Mouse (Mus musculus) natural killer cell, adult 2 months (primary cell): ENCODE measurements around the gene Tm4sf5.
"Not testable (repeated sequence)": the region's sequence is repeated elsewhere in the genome, so short reads cannot be mapped to it uniquely, and the experiment has no call there.

ENCODE experiments used
- DNase-seq, 2 experiments: peaks; one replicate each; pipeline ENCODE4 v3.0.0; 2022; ENCODE audit warnings: low spot score in 2 of 2

The Tm4sf5 gene

DNA sequence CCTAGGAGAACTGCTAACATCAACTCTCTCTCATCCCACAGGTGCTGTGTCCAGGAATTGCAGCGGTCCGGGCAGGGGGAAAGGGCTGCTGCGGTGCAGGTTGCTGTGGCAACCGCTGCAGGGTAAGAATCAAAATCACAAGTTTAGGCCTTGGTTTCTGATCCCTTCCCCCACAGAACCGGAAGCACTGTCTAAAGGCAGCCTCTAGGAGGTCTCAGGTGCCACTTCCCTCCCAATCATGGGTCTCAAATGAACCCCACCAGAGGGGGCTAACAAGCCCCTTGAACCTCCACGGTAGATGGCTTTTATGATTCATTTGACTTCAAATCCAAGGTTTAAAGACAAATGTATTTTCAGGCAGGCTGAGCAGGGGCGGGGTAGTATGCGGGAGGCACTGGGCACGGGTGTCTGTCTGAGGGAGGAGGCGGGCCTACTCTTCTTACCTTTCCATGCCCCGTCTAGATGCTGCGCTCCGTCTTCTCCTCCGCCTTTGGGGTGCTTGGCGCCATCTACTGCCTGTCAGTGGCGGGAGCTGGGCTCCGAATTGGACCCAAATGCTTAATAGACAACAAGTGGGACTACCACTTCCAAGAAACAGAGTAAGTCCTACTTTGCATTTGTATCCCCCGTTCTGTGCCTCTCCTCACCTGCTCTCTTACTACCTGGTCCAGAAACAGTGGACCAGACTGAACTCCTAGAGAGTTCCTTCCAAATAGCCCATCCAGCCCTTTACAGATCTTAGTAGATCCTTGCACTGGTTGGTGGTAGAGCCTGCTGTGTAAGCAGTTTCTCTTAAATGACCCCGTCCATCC lies 4.9 kb downstream of the Tm4sf5 start:
- DNase-seq = peak; percentile 33 to 58

DNA sequence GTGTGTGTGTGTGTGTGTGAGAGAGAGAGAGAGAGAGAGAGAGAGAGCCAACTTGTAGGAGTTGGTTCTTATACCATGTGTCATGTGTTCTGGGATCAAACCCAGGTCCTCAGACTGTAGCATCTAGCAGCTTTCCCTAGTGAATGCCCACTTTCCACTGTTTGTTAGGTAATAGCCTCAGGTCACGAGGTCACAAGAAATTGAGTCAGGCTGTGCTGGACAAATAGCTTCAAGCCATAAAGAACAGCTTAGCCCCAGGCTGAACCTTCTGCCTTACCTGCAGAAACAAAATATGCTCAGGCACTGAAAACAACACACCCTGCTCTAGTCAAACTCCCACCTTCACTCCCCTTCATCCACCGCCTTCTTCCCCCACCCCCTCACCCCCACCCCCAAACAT lies 6.2 kb downstream of the Tm4sf5 start:
- DNase-seq = no peak

DNA sequence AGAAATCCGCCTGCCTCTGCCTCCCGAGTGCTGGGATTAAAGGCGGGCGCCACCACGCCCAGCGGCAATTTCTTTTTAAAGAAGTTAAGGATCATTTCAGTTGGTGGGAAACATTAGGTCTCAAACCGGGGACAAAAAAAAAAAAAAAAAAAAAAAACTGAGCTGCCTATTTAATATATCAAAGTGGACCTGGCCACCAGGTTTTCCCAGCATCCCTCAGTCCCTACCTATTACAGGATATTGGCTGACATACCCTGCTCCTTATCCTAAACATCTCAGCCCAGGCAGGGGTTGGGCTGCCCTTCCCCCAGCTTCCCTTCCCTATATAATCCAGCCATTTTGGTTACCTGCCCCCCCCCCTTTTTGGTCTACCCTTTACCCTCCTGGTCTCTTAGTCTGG lies 6.8 kb downstream of the Tm4sf5 start:
- DNase-seq = no peak

DNA sequence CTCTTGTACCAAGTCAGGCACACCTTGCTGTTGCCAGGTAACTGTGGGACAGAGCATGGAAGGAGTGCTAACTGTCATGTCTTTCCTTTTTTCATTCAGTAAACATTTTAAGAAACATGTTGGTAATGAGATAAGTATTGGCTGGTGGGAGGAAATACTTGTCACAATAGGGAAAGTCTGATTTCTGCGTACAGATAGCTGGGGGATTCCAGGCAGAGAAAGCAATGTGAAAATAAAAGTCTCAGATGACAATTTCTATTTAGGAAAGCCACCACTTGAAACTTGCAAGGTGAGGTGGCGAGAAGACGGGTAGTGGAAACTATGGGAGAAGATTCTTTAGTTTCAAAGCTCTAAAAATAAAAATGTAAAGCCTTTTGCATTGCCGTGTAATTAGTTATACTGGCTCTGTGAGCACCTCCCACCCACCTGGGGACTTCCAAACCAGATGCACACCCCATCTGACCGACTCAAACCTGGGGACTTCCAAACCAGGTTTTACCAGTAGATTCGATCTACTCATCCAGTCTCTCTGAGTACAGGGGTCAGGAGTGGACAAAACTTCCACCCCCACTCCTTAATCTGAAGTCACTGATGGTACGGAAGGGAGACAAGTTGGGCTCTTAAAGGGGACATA lies 7.8 kb downstream of the Tm4sf5 start:
- no peak for DNase-seq

DNA sequence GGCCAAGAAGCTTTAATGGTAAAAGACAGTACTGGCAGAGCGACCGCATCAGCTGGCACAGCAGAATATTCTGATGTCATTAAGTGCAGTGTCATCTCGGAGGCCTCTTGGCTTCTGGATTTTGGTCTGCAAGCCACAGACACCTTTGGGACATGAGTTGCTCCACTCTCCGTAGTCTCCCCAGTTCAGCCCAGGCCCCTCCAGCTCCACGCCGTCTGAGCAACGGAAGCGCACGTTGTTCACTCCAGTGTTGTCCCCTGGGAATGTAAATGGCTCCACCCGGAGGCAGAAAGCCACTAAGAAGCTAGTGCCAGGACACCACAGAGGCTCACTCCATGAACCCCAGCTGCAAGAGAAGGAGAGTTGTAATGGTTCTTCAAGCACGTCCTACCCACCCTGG lies 8.5 kb downstream of the Tm4sf5 start:
- DNase-seq = no peak

DNA sequence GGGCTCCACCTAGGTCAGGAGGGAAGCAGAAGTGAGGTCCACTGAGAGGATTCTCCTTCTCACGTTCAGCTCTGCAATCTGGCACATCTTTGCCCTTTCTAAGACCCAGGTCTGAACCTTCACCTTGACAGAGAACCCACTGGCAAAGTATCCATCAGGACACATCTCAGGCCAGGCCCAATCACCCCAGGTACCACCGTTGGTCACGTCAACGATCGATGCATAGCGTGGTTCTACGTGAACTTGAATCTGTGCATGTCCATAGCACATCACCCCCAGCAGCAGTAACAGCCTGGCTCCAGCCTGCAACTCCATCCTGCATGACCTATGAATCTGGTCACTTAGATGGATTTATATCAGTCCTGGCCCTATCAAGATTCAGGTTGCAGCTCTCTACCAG lies 9.2 kb downstream of the Tm4sf5 start, which contains the start of gene Vmo1:
Vmo1 (minus strand) TSS at position 329 of the 400 bp plus-strand sequence.
- DNase-seq = no peak

DNA sequence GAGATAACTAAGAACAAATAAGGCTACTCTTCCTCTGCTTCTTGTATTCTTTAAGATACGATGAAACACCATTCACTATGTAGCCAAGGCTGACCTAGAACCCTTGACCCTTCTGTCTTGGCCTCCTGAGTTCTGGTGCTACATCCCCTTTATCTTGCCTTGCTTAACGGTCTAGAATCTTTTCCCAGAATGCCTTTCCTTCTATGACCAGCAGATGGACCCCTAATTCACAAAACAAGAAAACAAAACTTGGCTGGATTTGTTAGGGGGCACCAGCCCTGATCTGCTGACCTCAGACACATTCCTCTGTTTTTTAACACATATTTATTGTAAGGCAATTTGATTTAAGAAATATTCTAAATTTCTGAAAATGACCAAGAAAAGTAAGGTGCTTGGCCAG lies 11.3 kb downstream of the Tm4sf5 start:
- peak; percentile 24 to 43 for DNase-seq

DNA sequence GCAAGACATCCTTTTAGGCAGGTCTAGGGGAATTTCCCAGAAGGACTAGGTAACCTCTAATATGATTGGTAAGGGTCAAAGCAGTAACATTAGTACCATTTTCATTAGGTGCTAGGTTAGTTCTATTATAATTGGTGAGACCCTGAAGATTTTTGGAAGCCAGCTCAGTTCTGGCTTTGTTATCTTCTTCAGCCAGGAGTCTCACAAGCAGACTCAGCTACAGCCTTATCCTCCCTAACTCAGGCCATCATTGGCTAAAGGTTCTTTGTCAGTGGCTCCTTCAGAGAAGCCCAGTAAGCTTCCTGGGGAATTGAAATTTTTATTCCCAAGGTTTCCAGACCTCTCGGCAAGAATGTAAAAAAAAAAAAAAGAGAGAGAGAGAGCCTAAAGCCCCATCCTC lies 13.4 kb downstream of the Tm4sf5 start:
- no peak for DNase-seq

DNA sequence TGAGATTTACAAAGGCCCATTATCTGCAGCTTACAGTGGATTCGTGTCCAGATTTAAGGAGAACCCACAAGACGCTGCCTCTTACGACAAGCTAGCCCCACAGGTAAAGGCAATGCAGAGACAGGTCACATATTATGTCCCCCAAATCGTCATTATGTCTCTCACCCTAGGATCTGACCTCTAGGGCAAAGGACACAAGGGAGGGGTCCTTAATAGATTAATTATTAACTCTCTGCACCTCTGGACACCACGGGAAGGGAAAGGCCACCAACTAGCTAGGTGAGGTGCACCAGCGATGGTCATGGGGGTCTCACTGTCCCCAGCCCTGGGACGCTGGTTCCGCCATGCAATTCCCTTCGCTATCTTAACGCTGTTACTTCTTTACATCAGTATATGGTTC lies 13.9 kb downstream of the Tm4sf5 start, which contains the start of gene Gltpd2:
Gltpd2 (plus strand) TSS at position 274 of the 400 bp plus-strand sequence.
- DNase-seq = no peak

DNA sequence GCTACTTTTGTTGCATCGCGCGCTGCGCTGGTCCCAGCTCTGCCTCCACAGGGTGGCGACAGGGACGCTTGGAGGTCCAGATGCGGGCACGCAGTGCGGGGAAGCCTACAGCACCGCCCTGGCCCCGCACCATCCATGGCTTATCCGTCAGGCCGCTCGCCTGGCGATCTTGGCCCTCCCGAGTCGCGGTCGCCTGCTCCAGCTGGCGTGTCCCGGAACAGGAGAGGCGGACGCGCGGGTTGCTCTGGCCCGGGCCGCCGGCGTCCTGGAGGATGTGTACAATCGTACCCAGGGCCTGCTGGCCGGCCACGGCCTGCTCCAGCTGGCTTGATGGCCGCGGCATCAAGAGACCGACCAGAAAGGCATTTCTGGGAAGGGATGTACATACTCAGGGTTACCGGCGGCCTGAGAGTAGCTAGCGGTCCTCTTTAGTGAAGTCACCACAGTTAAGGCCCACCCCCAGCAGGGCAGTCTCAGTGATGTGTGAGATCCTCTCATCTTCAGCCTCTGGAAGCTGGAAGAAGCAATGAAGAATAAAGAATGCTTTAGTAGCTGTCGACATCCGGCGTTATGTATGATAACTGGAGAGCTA lies 15.2 kb downstream of the Tm4sf5 start:
- no peak for DNase-seq

DNA sequence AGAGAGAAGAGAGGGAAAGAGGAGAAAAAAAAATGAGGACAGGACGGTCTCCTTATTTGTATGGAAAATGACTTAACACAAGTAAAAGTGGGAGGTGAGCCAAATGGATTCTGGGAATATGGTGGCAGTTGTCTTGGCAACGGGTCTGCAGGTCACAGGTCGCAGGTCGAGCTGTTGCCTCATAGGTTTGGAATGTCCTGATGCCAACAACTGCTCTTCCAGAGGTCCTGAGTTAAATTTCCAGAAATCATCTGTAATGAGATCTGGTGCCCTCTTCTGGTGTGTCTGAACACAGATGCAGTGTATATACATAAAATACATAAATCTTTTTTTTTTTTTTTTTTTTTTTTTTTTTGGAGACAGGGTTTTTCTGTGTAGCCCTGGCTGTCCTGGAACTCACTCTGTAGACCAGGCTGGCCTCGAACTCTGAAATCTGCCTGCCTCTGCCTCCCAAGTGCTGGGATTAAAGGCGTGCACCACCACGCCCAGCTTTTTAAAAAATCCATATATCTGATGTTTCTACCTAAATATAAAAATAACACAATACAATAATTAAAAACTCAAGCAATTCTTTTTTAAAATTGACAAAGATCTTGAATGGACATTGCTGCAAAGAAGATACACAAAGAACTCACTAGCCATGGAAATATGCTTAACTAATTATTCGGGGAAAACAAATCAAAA lies 18.4 kb downstream of the Tm4sf5 start:
- not testable (repeated sequence) for DNase-seq

DNA sequence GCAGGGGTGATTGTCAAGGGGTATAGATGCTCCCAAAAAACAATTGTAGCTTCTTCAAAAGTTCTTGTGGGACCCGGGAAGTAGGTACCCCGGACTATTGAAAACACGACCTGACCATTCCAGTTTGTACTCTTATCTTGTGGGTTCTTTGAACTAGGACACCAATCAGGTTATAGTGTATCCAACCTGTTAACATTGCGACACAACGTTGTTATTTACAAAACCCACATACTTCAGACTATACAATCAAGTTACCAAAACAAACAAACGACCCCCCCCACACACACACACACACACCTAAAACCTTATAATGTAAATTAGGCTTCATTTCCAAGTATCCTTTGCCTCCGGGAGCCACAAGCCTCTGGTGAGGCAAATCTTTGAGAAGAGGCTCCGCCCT lies 19.7 kb downstream of the Tm4sf5 start:
- no peak for DNase-seq

DNA sequence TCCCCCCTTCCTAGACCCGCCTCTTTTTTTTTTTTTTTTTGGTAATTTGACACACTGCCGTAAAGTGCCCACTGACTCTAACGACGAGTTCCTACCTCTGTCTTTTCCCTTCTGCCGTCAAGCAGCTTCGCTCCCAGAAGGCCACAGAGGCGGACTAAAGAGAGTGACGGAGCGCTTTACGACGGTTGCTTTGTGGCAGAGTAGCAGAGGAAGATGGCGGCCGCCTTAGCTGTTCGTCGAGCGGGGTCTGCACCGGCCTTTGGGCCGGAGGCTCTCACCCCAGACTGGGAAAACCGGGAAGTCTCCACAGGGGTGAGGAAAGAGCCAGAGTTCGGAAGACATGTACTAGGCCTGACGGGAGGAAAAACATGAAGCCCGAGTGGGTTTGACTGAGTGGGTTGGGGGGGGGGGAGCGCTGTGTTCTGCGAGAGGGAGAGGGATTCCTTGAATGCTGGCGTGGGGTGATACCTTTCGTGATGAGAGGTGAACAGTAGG lies 20.2 kb downstream of the Tm4sf5 start, which contains the start of gene Psmb6:
Psmb6 (plus strand) TSS at position 184 of the 495 bp plus-strand sequence.
- peak; percentile 88 to 89 for DNase-seq

DNA sequence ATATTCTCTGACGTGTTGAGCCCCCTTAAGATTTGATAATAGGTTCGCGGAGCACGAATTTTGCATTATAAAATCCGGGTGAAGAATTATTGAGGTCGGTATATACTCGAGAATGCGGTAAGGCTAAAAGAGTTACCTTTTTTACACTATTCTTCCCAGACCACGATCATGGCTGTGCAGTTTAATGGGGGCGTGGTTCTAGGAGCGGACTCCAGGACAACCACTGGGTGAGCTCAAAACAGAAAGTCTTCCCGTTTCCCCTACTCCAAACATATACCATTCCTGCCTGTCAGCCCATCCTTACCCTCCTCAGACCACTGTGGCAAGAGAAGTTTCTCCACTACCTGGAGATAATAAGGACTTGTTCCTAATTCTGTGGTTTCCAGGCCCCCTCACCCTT lies 20.7 kb downstream of the Tm4sf5 start:
- no peak for DNase-seq

DNA sequence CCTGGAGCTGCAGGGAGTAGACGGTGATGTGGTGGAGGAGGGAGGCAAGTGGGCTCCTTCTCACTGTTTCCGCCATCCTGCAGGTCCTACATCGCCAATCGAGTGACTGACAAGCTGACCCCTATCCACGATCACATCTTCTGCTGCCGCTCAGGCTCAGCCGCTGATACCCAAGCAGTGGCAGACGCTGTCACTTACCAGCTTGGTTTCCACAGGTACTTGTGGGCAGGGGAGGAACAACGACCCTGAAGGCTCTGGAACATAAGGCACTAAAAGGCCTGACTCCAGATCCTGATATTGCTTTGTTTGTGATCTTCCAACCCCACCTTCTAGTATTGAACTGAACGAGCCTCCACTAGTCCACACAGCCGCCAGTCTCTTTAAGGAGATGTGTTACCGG lies 21.2 kb downstream of the Tm4sf5 start:
- no peak for DNase-seq

DNA sequence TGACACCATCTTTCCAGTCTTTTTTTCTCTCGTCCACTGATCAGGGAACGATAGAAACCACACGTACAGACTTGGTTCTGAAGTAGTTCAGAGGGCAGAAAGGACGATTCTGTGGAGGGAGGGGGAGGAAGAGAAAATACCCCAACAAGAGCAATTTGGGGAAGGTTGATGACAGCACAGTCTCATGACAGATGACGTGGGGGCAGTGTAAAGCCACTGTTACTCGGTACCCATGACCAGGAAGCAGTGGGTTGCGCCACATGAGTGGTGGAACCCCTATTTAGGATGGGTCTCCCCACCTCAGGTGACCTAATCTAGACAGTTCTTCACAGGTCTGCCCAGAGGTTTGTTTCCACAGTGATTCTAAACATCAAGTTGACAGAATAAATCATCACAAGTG lies 23.6 kb downstream of the Tm4sf5 start:
- no peak for DNase-seq

DNA sequence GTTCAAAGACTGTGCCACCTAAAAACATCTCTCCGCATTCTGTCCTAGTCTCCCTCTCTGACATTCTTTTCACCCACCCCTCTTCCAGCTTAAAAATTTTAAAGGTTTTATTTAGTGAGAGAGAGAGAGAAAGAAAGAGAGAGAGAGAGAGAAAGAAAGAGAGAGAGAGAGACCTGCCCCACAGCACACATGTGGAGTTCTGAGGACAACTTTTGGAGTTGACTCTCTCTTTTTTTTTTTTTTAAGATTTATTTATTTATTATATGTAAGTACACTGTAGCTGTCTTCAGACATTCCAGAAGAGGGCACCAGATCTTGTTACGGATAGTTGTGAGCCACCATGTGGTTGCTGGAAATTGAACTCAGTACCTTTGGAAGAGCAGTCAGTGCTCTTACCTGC lies 26.0 kb downstream of the Tm4sf5 start:
- DNase-seq = not testable (repeated sequence)

DNA sequence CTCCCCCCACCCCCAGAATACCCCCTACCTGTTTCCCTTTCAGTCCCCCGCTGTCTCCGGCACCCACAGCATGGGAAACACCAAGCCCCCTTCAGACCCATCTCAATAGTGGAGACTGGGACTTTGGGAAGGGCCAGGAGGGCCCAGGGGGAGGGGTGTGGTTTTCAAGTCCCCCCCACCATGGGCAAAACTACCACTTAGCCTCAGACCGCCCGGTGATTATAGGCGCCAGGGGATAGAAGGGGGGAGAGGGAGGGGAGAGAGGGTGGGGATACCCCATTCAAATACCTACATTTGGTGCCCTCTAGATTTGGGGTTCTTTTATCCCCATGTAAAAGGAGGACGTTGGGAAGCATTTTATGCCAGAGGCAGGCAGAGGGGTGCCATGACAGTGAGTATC lies 27.8 kb downstream of the Tm4sf5 start, which contains the start of gene Gm40193:
Gm40193 (minus strand) TSS at position 101 of the 400 bp plus-strand sequence.
- no peak for DNase-seq

DNA sequence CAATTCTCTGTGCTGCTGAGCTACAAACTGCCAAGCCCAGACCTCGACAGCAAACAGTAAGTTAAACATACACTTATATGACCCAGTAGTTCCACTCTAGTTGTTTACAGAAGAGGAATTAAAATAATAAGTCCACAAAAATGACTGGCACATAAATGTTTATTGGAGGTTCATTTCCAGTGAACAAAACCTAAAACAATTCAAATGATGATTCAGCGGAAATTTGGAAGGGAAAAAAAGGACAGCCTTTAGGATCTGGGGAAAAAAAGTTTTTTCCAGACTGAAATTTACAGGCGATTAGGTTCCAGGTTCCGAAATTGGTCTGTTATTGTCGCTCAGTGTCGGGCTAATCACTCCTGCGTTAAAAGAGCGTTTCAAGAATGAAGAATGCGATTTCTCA lies 34.4 kb downstream of the Tm4sf5 start:
- DNase-seq = no peak

DNA sequence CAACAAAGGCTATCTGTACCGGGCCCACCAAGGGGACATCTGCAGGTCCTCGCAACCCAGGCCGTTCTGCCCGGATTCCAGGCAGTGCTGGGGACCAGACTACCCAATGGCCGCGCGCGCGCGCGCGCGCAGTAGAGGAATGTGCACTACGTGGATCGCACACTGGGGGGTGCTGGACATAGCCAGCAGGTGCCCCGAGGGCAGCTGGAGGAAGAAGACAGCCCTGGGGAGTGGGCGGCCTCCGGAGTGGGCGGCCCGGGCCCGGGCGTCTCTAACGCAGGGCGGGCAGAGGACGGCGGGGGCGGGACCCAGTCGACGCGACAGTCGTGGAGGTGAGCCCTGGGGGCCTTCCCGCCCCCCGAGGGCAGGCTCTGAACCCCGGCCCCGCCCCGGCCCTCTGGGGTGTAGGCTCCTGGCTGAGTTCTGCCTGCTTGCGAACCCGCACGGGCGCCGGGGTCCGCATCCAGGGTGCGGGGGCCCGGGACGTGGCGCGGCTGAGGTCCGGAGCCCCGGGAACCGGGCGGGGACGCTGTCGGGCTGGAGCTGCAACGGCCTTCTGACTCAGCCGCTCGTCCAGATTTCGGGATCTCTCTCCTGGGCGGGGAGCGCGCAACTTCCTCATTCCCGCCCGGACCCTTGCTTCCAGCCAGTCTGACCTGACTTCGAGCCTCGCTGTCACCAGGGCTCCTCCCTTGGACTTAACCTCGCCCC lies 35.0 kb downstream of the Tm4sf5 start, which contains the start of gene Pld2:
Pld2 (plus strand) TSS at position 188 of the 711 bp plus-strand sequence.
- peak; percentile 73 to 81 for DNase-seq

DNA sequence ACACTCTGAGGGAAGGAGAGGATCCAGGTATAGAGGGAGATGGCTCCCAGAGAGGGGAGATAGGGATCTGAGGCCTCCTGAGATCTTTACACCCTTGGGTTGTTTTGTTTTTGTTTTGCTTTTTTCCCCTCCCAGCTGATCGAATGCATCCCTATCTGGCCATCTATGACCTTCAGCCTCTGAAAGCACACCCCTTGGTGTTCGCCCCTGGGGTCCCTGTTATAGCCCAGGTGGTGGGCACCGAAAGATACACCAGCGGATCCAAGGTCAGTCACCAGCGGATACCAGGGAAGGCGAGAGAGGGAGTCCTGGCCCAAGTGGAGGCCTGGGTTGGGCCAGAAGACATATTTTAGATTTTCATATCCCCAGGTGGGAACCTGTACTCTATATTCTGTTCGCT lies 35.9 kb downstream of the Tm4sf5 start:
- DNase-seq = no peak
